Mouse (Mus musculus) G1E (cell line): Measurements from ENCODE around the gene Klra2. TPM values are rescaled to one million over a fixed set of nuclear protein-coding genes. Genes with fewer than 3 reads are reported as not detected.

Experiments
- ATAC-seq: 2 replicates; pipeline ENCODE4 v1.8.0; 2016; ENCODE audit warnings: mild to moderate bottlenecking; ENCODE audit not compliant: insufficient number of reproducible peaks, poor library complexity, low FRiP score, severe bottlenecking; ENCODE audit errors: extremely low read depth
- DNase-seq: peaks from one replicate; pipeline ENCODE4 v3.0.0; 2012; ENCODE audit warnings: low spot score
- H3K27me3 ChIP-seq: 2 replicates; pipeline ENCODE4 v1.6.1; 2012; ENCODE audit warnings: mild to moderate bottlenecking, low read length, inconsistent platforms; ENCODE audit not compliant: insufficient read depth
- H3K36me3 ChIP-seq: replicated peaks from 2 replicates; pipeline ENCODE3; 2012; ENCODE audit warnings: mild to moderate bottlenecking, inconsistent platforms
- H3K4me1 ChIP-seq: 2 replicates; pipeline ENCODE4 v1.6.1; 2012; ENCODE audit warnings: low read depth, low read length, inconsistent platforms, mixed read lengths; ENCODE audit not compliant: insufficient read depth
- H3K4me3 ChIP-seq: 2 replicates; pipeline ENCODE4 v1.5.1; 2012; ENCODE audit warnings: low read depth, mild to moderate bottlenecking, inconsistent platforms, low read length, moderate library complexity, mixed read lengths
- H3K9me3 ChIP-seq: replicated peaks from 2 replicates; pipeline ENCODE4 v1.6.1; 2012; ENCODE audit warnings: inconsistent platforms
- CTCF ChIP-seq: IDR thresholded peaks from 2 replicates; pipeline ENCODE4 v1.5.1; 2012; ENCODE audit warnings: low read depth, low read length, inconsistent platforms, mixed read lengths
- GATA1 ChIP-seq: IDR thresholded peaks from 2 replicates; pipeline ENCODE4 v1.6.1; 2012; ENCODE audit warnings: borderline replicate concordance, low read length, inconsistent platforms, mixed read lengths
- GATA2 ChIP-seq: IDR thresholded peaks from 2 replicates; pipeline ENCODE4 v1.6.1; 2012; ENCODE audit warnings: low read depth, low read length, inconsistent platforms, borderline replicate concordance
- POLR2AphosphoS5 ChIP-seq: IDR thresholded peaks from 2 replicates; pipeline ENCODE4 v1.6.1; 2012; ENCODE audit warnings: low read depth, low read length, inconsistent platforms; ENCODE audit not compliant: insufficient replicate concordance
- TAL1 ChIP-seq: conservative IDR thresholded peaks from 2 replicates; pipeline ENCODE4 v1.6.1; 2012; ENCODE audit warnings: low read depth, low read length, inconsistent platforms, mixed read lengths
- polyA plus RNA-seq: library from polyadenylated mRNA; stranded (reverse); fragments of >175 nt; gene quantifications from 2 replicates; pipeline ENCODE4 v1.2.3, GENCODE M21; 2012
- total RNA-seq, 2 experiments: library from RNA; stranded (forward) in 1 of 2; stranded (reverse) in 1 of 2; fragments of 200-1000 nt in 1 of 2; fragments of >200 nt in 1 of 2; fragmentation: Nextera tagmentation in 1 of 2; gene quantifications; 2 replicates each; pipeline ENCODE4 v1.2.3; 2014 to 2017

The Klra2 gene
- total and polyA plus RNA-seq, 3 experiments: 0.16 to 1.4 TPM; not detected in 1

- TF ChIP-seq TAL1: peak; percentile 55
- no peak for TF ChIP-seq POLR2AphosphoS5
- Histone ChIP-seq H3K27me3 (no peaks in the 10 kb centered on the region), H3K4me1 (peaks cover 29% of the 10 kb centered on the region), H3K36me3 (no peaks in the 10 kb centered on the region), H3K9me3 (no peaks in the 10 kb centered on the region), H3K4me3 (no peak overlapping the region; the same call in 1 of the 2 replicates)
- DNase-seq (no peak), ATAC-seq (peak; percentile 79)
Measured at GRCm38 (mm10) chr6:131276659-131277058, 29.5 kb upstream of the Klra2 start.

DNA sequence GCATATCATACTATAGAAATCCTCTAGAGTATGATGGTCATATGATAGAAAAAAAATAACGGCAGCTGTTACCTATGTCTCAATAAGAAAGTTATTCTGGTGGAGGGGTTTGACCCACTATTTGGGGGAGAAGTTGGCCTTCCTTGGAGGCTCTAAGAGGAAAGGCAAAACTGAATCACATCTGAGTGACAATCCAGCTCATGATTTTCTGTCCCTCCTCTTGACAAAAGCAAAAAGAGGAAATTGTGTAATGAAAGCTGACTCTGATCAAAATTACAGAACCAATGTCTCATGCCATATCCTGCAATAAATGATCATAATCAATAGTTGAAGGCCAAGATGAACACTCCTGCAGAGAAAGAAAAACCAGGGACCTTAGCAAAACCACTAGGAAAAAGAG, 25.1 kb upstream of the Klra2 start:
- DNase-seq (no peak), ATAC-seq (no peak)
- Histone ChIP-seq H3K9me3 (no peaks in the 10 kb centered on the region), H3K27me3 (no peaks in the 10 kb centered on the region), H3K36me3 (no peaks in the 10 kb centered on the region), H3K4me3 (no peak overlapping the region), H3K4me1 (peaks cover 26% of the 10 kb centered on the region)
- TF ChIP-seq GATA2 (no peak), CTCF (no peak), POLR2AphosphoS5 (no peak), TAL1 (no peak), GATA1 (no peak)

GRCm38 (mm10) chr6:131270312-131270711, 23.1 kb upstream of the Klra2 start:
- no peak overlapping the region for H3K4me3 ChIP-seq
- no peak for DNase-seq
- no peaks in the 10 kb centered on the region for H3K9me3 ChIP-seq
- H3K27me3 ChIP-seq: no peaks in the 10 kb centered on the region
- TF ChIP-seq GATA2: no peak
- H3K4me1 ChIP-seq: peaks cover 8% of the 10 kb centered on the region
- no peak for ATAC-seq
- no peaks in the 10 kb centered on the region for H3K36me3 ChIP-seq

DNA sequence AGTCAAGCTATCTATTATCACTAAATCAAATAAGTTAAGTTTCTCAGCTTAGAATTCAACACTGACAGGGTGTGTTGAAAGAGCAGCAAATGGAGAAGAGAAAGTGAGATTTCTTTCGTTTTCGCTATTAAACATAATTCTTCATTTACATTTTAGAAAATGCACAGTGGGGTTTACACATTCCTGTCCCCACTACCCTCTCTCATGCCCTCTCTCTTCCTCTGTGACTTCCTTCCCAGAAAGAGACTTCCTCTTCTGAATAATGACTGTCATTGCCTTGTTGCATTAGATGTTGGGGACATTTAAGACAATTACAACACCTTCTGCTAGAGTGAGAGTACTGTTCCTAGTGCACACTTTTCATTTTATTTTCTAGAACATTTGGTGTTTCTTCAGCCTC, 22.4 kb upstream of the Klra2 start:
- Histone ChIP-seq H3K36me3 (no peaks in the 10 kb centered on the region), H3K4me1 (peaks cover 5% of the 10 kb centered on the region), H3K4me3 (no peak overlapping the region), H3K9me3 (no peaks in the 10 kb centered on the region), H3K27me3 (no peaks in the 10 kb centered on the region)
- no peak for TF ChIP-seq GATA1
- no peak for TF ChIP-seq TAL1
- TF ChIP-seq CTCF: no peak
- TF ChIP-seq GATA2: no peak
- TF ChIP-seq POLR2AphosphoS5: no peak
- ATAC-seq (no peak), DNase-seq (no peak)

GRCm38 (mm10) chr6:131264175-131264574, 17.0 kb upstream of the Klra2 start:
- DNase-seq: no peak
- Histone ChIP-seq H3K36me3 (no peaks in the 10 kb centered on the region), H3K9me3 (no peaks in the 10 kb centered on the region), H3K4me1 (no peaks in the 10 kb centered on the region; the same call in 1 of the 2 replicates), H3K4me3 (no peak overlapping the region), H3K27me3 (no peaks in the 10 kb centered on the region)
- ATAC-seq: no peak
- TF ChIP-seq CTCF (no peak), TAL1 (no peak), GATA1 (no peak), POLR2AphosphoS5 (no peak), GATA2 (no peak)

GRCm38 (mm10) chr6:131262778-131263177, 15.6 kb upstream of the Klra2 start:
- Histone ChIP-seq H3K9me3 (no peaks in the 10 kb centered on the region), H3K4me1 (no peaks in the 10 kb centered on the region), H3K4me3 (no peak overlapping the region), H3K27me3 (no peaks in the 10 kb centered on the region), H3K36me3 (no peaks in the 10 kb centered on the region)
- no peak for DNase-seq
- no peak for ATAC-seq
- TF ChIP-seq CTCF (no peak), GATA1 (no peak), TAL1 (no peak)

- no peak overlapping the region for H3K4me3 ChIP-seq
- no peaks in the 10 kb centered on the region for H3K4me1 ChIP-seq
- H3K9me3 ChIP-seq: no peaks in the 10 kb centered on the region
- TF ChIP-seq GATA1: no peak
- no peak for TF ChIP-seq GATA2
- no peak for TF ChIP-seq POLR2AphosphoS5
- TF ChIP-seq TAL1: no peak
- no peak for TF ChIP-seq CTCF
- no peaks in the 10 kb centered on the region for H3K27me3 ChIP-seq
- no peak for ATAC-seq
- no peaks in the 10 kb centered on the region for H3K36me3 ChIP-seq
- DNase-seq: no peak
Measured at GRCm38 (mm10) chr6:131262009-131262408, 14.8 kb upstream of the Klra2 start.
